Mouse (Mus musculus) spleen, adult 2 months (tissue): Measurements from ENCODE around the gene Fntb. TPM values are rescaled to one million over a fixed set of nuclear protein-coding genes. Genes with fewer than 3 reads are reported as not detected.
A peak's percentile ranks its signal among the peaks of the same experiment; 100 is the strongest.

Source experiments
- DNase-seq, 2 experiments: peaks; one replicate each; pipeline versions ENCODE4 v3.0.0 to v3.0.0-alpha.2; 2012 to 2021; ENCODE audit warnings: low spot score in 2 of 2, low read depth in 1 of 2
- H3K27ac ChIP-seq: fragments of 200-500 bp; 2 replicates; pipeline ENCODE4 v1.5.1; 2012; ENCODE audit warnings: low read length, inconsistent platforms; ENCODE audit not compliant: insufficient read depth
- H3K27me3 ChIP-seq: fragments of 200-500 bp; 2 replicates; pipeline ENCODE4 v1.6.1; 2012; ENCODE audit warnings: mild to moderate bottlenecking, moderate library complexity, low read length, inconsistent platforms; ENCODE audit not compliant: control insufficient read depth, insufficient read depth
- H3K36me3 ChIP-seq: fragments of 200-500 bp; 2 replicates; pipeline ENCODE4 v1.6.1; 2012; ENCODE audit warnings: mild to moderate bottlenecking, low read length, inconsistent platforms; ENCODE audit not compliant: control insufficient read depth, insufficient read depth
- H3K4me1 ChIP-seq: fragments of 200-500 bp; 2 replicates; pipeline ENCODE4 v1.6.1; 2011; ENCODE audit warnings: inconsistent platforms; ENCODE audit not compliant: control insufficient read depth, insufficient read depth, insufficient read length
- H3K4me3 ChIP-seq: fragments of 200-500 bp; 2 replicates; pipeline ENCODE4 v1.5.1; 2011; ENCODE audit warnings: mild to moderate bottlenecking, inconsistent platforms; ENCODE audit not compliant: insufficient read depth, insufficient read length; ENCODE audit errors: extremely low read depth
- CTCF ChIP-seq: fragments of 200-500 bp; IDR thresholded peaks from 2 replicates; pipeline ENCODE4 v1.5.1; 2011; ENCODE audit warnings: mild to moderate bottlenecking, inconsistent platforms; ENCODE audit not compliant: insufficient read depth, insufficient read length, insufficient replicate concordance; ENCODE audit errors: extremely low read depth
- POLR2A ChIP-seq: fragments of 200-500 bp; IDR thresholded peaks from 2 replicates; pipeline ENCODE4 v1.6.1; 2011; ENCODE audit warnings: low read depth, low read length, inconsistent platforms
- WGBS: fragments of 180-500 bp; shearing (Covaris S2); methylation state at CpG from one replicate; pipeline ENCODE4 v1.1.7; 2018; 5-methylcytosine and 5-hydroxymethylcytosine counted together
- polyA plus RNA-seq: library from polyadenylated mRNA; depleted of rRNA; stranded (reverse); fragments of >200 nt; gene quantifications from 2 replicates; pipeline ENCODE4 v1.2.3, GENCODE M21; 2012; rRNA removed

Fntb gene
- polyA plus RNA-seq, 1 experiment = 18.7 TPM

- 2% methylated on average over 43 of the region's 45 CpGs for WGBS
- peaks cover 8% of the 10 kb centered on the region for H3K4me1 ChIP-seq
- TF ChIP-seq POLR2A = no peak
- TF ChIP-seq CTCF = no peak
- peak overlapping the region; percentile 68 for H3K4me3 ChIP-seq
- H3K27me3 ChIP-seq = no peaks in the 10 kb centered on the region
- H3K27ac ChIP-seq = peak overlapping the region; percentile 88
- no peak for DNase-seq
- H3K36me3 ChIP-seq = no peaks in the 10 kb centered on the region
Measured at GRCm38 (mm10) chr12:76961052-76961931, 195.9 kb downstream of the Fntb start.

GRCm38 (mm10) chr12:76961932-76962891, 196.8 kb downstream of the Fntb start, which contains the start of gene Max:
Max (minus strand) TSS chr12:76962201.
- TF ChIP-seq CTCF (no peak), POLR2A (peak; percentile 75)
- Histone ChIP-seq H3K27ac (peak within 1 kb of the TSS; percentile 88), H3K27me3 (no peaks in the 10 kb centered on the region), H3K4me3 (peak within 1 kb of the TSS; percentile 68), H3K36me3 (no peaks in the 10 kb centered on the region), H3K4me1 (peaks cover 4% of the 10 kb centered on the region)
- DNase-seq = peak; percentile 97
- WGBS = under 1% methylated on average over 73 of the region's 73 CpGs

- no peaks in the 10 kb centered on the region for H3K27me3 ChIP-seq
- no peak overlapping the region for H3K27ac ChIP-seq
- no peaks in the 10 kb centered on the region for H3K36me3 ChIP-seq
- no peak overlapping the region for H3K4me3 ChIP-seq
- DNase-seq = no peak
- no peak for TF ChIP-seq POLR2A
- TF ChIP-seq CTCF = no peak
- WGBS = 83% methylated on average over 5 of the region's 5 CpGs
- H3K4me1 ChIP-seq = no peaks in the 10 kb centered on the region; the same call in 1 of the 2 replicates
Measured at GRCm38 (mm10) chr12:76965089-76965488, 199.7 kb downstream of the Fntb start.

DNA sequence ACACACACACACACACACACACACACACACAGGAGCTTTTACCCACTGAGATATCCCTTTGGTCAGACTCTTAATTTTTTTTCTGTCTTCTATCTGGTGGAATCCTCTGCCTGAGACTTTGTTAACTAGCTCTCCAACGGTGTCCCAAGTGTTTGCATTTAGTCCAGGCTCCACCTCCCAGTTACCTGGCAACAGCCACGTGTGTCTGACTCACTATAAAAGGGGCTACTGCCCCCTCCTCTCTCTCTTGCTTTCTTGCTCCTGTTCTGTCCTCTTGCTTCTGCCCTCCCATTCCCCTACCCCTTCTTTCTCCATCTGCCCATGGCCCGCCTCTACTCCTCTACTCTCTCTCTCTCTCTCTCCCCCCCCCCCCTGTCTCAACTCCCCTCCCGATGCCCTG, 200.5 kb downstream of the Fntb start:
- H3K4me1 ChIP-seq = no peaks in the 10 kb centered on the region
- no peak for DNase-seq
- no peaks in the 10 kb centered on the region for H3K36me3 ChIP-seq
- no peaks in the 10 kb centered on the region for H3K27me3 ChIP-seq
- H3K4me3 ChIP-seq = no peak overlapping the region
- TF ChIP-seq CTCF (no peak), POLR2A (no peak)
- no peak overlapping the region for H3K27ac ChIP-seq
- WGBS = 35% methylated on average over 3 of the region's 4 CpGs

Other genes with a start within 250 kb of the Fntb start
- 15.3 and 17.3 TPM in 2 replicates for gene Plekhg3, start 234.7 kb upstream of the Fntb start, polyA plus RNA-seq
- gene Sptb, start 55.0 kb upstream of the Fntb start, polyA plus RNA-seq = 18.1 and 18.9 TPM in 2 replicates
- 15.5 and 25.6 TPM in 2 replicates for gene Churc1, start 51 bp upstream of the Fntb start, polyA plus RNA-seq
- not detected in 2 replicates for gene Gpx2, start 30.0 kb downstream of the Fntb start, polyA plus RNA-seq
- 0.89 and 1.5 TPM in 2 replicates for gene Rab15, start 57.3 kb downstream of the Fntb start, polyA plus RNA-seq
- gene Max, start 196.6 kb downstream of the Fntb start, polyA plus RNA-seq = 31.6 and 37.1 TPM in 2 replicates